Mouse (Mus musculus) limb, embryonic 12.5 days (tissue): ENCODE measurements around the gene Met. TPM values are rescaled to one million over a fixed set of nuclear protein-coding genes. Genes with fewer than 3 reads are reported as not detected.

ENCODE experiments used
- ATAC-seq: fragments of 200-750 bp; cut with Nextera tagmentation; 2 replicates; pipeline ENCODE4 v1.8.0; 2017; ENCODE audit warnings: low read depth, moderate TSS enrichment; ENCODE audit not compliant: insufficient number of reproducible peaks, insufficient read depth, low FRiP score, low TSS enrichment
- H3K27ac ChIP-seq: fragments of 300-500 bp; sonication (generic); 2 replicates; pipeline ENCODE4 v1.5.1; 2016; ENCODE audit warnings: mild to moderate bottlenecking, moderate library complexity
- H3K27me3 ChIP-seq: fragments of 300-500 bp; sonication (generic); 2 replicates; pipeline ENCODE4 v1.6.1; 2016; ENCODE audit warnings: mild to moderate bottlenecking, moderate library complexity
- H3K36me3 ChIP-seq: fragments of 300-500 bp; sonication (generic); 2 replicates; pipeline ENCODE4 v1.6.1; 2016; ENCODE audit warnings: mild to moderate bottlenecking, moderate library complexity
- H3K4me1 ChIP-seq: fragments of 300-500 bp; sonication (generic); replicated peaks from 2 replicates; pipeline ENCODE4 v1.6.1; 2016
- H3K4me2 ChIP-seq: fragments of 300-500 bp; sonication (generic); 2 replicates; pipeline ENCODE4 v1.6.1; 2016; ENCODE audit warnings: mild to moderate bottlenecking, moderate library complexity
- H3K4me3 ChIP-seq: fragments of 300-500 bp; sonication (generic); replicated peaks from 2 replicates; pipeline ENCODE4 v1.5.1; 2016; ENCODE audit warnings: mild to moderate bottlenecking
- H3K9ac ChIP-seq: fragments of 300-500 bp; sonication (generic); replicated peaks from 2 replicates; pipeline ENCODE4 v1.6.1; 2016; ENCODE audit warnings: mild to moderate bottlenecking, moderate library complexity
- H3K9me3 ChIP-seq: fragments of 300-500 bp; sonication (generic); 2 replicates; pipeline ENCODE4 v1.6.1; 2016; ENCODE audit warnings: mild to moderate bottlenecking, moderate library complexity
- WGBS: fragments of 180-500 bp; shearing (Covaris S2); methylation state at CpG from one replicate; pipeline ENCODE4 v1.1.7; 2016; 5-methylcytosine and 5-hydroxymethylcytosine counted together
- polyA plus RNA-seq: library from polyadenylated mRNA; unstranded; fragments of >200 nt; fragmentation: Nextera tagmentation; extraction: Ambion mirVana; gene quantifications from 2 replicates; pipeline ENCODE4 v1.2.1, GENCODE M21; 2016

The Met gene
- polyA plus RNA-seq, 1 experiment from 2014 or later = 7.7 TPM

GRCm38 (mm10) chr6:17612652-17613051 lies 149.1 kb downstream of the Met start:
- no peak overlapping the region for H3K4me2 ChIP-seq

GRCm38 (mm10) chr6:17620823-17621222 lies 157.2 kb downstream of the Met start:
- H3K27me3 ChIP-seq = no peaks in the 10 kb centered on the region
- H3K36me3 ChIP-seq = no peaks in the 10 kb centered on the region
- H3K4me3 ChIP-seq = no peak overlapping the region
- H3K4me1 ChIP-seq = peaks cover 8% of the 10 kb centered on the region; the same call in 1 of the 2 replicates
- 0 out of 2 replicates have a peak, but pooled peaks cover 5% of the 10 kb centered on the region for H3K9me3 ChIP-seq
- no peak for ATAC-seq
- WGBS = 87% methylated on average over 4 of the region's 4 CpGs
- H3K4me2 ChIP-seq = no peak overlapping the region
- no peak overlapping the region for H3K27ac ChIP-seq
- H3K9ac ChIP-seq = no peak overlapping the region

More at GRCm38 (mm10) chr6:17612652-17613051, 149.1 kb downstream of the Met start:
- Histone ChIP-seq H3K4me1 (peaks cover 8% of the 10 kb centered on the region; the same call in 1 of the 2 replicates), H3K4me3 (no peak overlapping the region), H3K9me3 (no peaks in the 10 kb centered on the region), H3K9ac (no peak overlapping the region), H3K27me3 (no peaks in the 10 kb centered on the region), H3K27ac (no peak overlapping the region), H3K36me3 (no peaks in the 10 kb centered on the region)
- 84% methylated on average over 4 of the region's 4 CpGs for WGBS
- no peak for ATAC-seq

GRCm38 (mm10) chr6:17621436-17621835 lies 157.8 kb downstream of the Met start:
- WGBS = 69% methylated on average over 3 of the region's 3 CpGs
- Histone ChIP-seq H3K9me3 (0 out of 2 replicates have a peak, but pooled peaks cover 5% of the 10 kb centered on the region), H3K36me3 (no peaks in the 10 kb centered on the region), H3K27ac (no peak overlapping the region), H3K9ac (no peak overlapping the region), H3K4me1 (peaks cover 4% of the 10 kb centered on the region; the same call in 1 of the 2 replicates), H3K4me2 (no peak overlapping the region), H3K4me3 (no peak overlapping the region), H3K27me3 (no peaks in the 10 kb centered on the region)
- ATAC-seq = no peak

Other genes starting within 250 kb of the Met start
- 7.7 and 8.2 TPM in 2 replicates for gene Cav2, start 182.6 kb upstream of the Met start, polyA plus RNA-seq
- gene Cav1, start 157.5 kb upstream of the Met start, polyA plus RNA-seq = 28.1 and 31.1 TPM in 2 replicates
- 186 and 193 TPM in 2 replicates for gene Capza2, start 172.4 kb downstream of the Met start, polyA plus RNA-seq
- 21.7 and 24.2 TPM in 2 replicates for gene St7, start 229.1 kb downstream of the Met start, polyA plus RNA-seq